Mouse (Mus musculus) myocyte (in vitro differentiated cells): ENCODE results near the gene Nynrin. TPM values are rescaled to one million over a fixed set of nuclear protein-coding genes. Genes with fewer than 3 reads are reported as not detected.

Source experiments
- H3K27me3 ChIP-seq: one replicate; pipeline ENCODE4 v1.6.1; 2011; ENCODE audit not compliant: control insufficient read depth, insufficient read depth, insufficient read length
- H3K36me3 ChIP-seq: one replicate; pipeline ENCODE4 v1.6.1; 2011; ENCODE audit not compliant: control insufficient read depth, insufficient read depth
- H3K4me2 ChIP-seq: one replicate; pipeline ENCODE4 v1.6.1; 2011; ENCODE audit warnings: low read depth, control low read depth
- H3K4me3 ChIP-seq: one replicate; pipeline ENCODE4 v1.5.1; 2011; ENCODE audit warnings: mild to moderate bottlenecking, control low read depth, moderate library complexity
- H3K79me2 ChIP-seq: one replicate; pipeline ENCODE4 v1.6.1; 2011; ENCODE audit not compliant: control insufficient read depth, insufficient read depth
- H3ac ChIP-seq: one replicate; pipeline ENCODE4 v1.6.1; 2011; ENCODE audit not compliant: control insufficient read depth, insufficient read length
- CEBPB ChIP-seq: IDR thresholded peaks from 2 replicates; pipeline ENCODE4 v1.6.1; 2011; ENCODE audit warnings: mild to moderate bottlenecking, moderate library complexity; ENCODE audit not compliant: poor library complexity, insufficient read depth, severe bottlenecking
- E2F4 ChIP-seq: IDR thresholded peaks from one replicate; pipeline ENCODE4 v1.6.1; 2011; ENCODE audit warnings: mild to moderate bottlenecking, control low read depth, moderate library complexity; ENCODE audit not compliant: insufficient read depth
- MAX ChIP-seq: IDR thresholded peaks from one replicate; pipeline ENCODE4 v1.6.1; 2011; ENCODE audit warnings: low read depth, mild to moderate bottlenecking, control low read depth
- MYOD1 ChIP-seq, 3 experiments: IDR thresholded peaks; one replicate each; pipeline ENCODE4 v1.6.1; 2011; ENCODE audit warnings: control low read depth in 2 of 3, low read depth in 2 of 3, mild to moderate bottlenecking in 2 of 3, moderate library complexity in 1 of 3; ENCODE audit not compliant: insufficient read length in 2 of 3, control insufficient read depth in 1 of 3
- MYOG ChIP-seq, 3 experiments: IDR thresholded peaks; one replicate each; pipeline ENCODE4 v1.6.1; 2011; ENCODE audit warnings: control low read depth in 2 of 3, low read depth in 2 of 3, mild to moderate bottlenecking in 2 of 3; ENCODE audit not compliant: insufficient read length in 2 of 3, control insufficient read depth in 1 of 3, insufficient read depth in 1 of 3
- POLR2A ChIP-seq: IDR thresholded peaks from one replicate; pipeline ENCODE4 v1.6.1; 2011; ENCODE audit warnings: low read depth, mild to moderate bottlenecking, control low read depth, moderate library complexity; ENCODE audit not compliant: insufficient read length
- POLR2AphosphoS2 ChIP-seq: IDR thresholded peaks from one replicate; pipeline ENCODE4 v1.6.1; 2011; ENCODE audit warnings: low read depth, control low read depth; ENCODE audit not compliant: insufficient read length
- REST ChIP-seq: IDR thresholded peaks from one replicate; pipeline ENCODE4 v1.6.1; 2011; ENCODE audit warnings: mild to moderate bottlenecking, control low read depth, moderate library complexity; ENCODE audit not compliant: insufficient read depth, insufficient read length
- SRF ChIP-seq: IDR thresholded peaks from one replicate; pipeline ENCODE4 v1.6.1; 2011; ENCODE audit warnings: low read depth; ENCODE audit not compliant: control insufficient read depth, insufficient read length
- TCF12 ChIP-seq: IDR thresholded peaks from one replicate; pipeline ENCODE4 v1.6.1; 2011; ENCODE audit warnings: mild to moderate bottlenecking, control low read depth; ENCODE audit not compliant: poor library complexity, insufficient read depth, severe bottlenecking
- TCF3 ChIP-seq: IDR thresholded peaks from one replicate; pipeline ENCODE4 v1.6.1; 2011; ENCODE audit warnings: low read depth, control low read depth; ENCODE audit not compliant: insufficient read length
- USF1 ChIP-seq: IDR thresholded peaks from one replicate; pipeline ENCODE4 v1.6.1; 2011; ENCODE audit warnings: low read depth, mild to moderate bottlenecking, control low read depth, moderate library complexity
- polyA plus RNA-seq: library from polyadenylated mRNA; unstranded; fragments of >200 nt; fragmentation: generic; extraction: Trizol; gene quantifications from one replicate; pipeline ENCODE4 v1.2.1, GENCODE M21; 2012; ENCODE audit warnings: missing spikeins

The Nynrin gene
- polyA plus RNA-seq, 1 experiment, result 0.12 TPM

- Histone ChIP-seq H3K79me2 (no peaks in the 10 kb centered on the region), H3K27me3 (no peaks in the 10 kb centered on the region), H3K4me2 (peak within 1 kb of the TSS; percentile 81), H3ac (peak within 1 kb of the TSS; percentile 67), H3K4me3 (peak within 1 kb of the TSS; percentile 86), H3K36me3 (peaks cover 18% of the 10 kb centered on the region)
- no peak for TF ChIP-seq TCF12
- TF ChIP-seq POLR2AphosphoS2, result no peak
- no peak for TF ChIP-seq CEBPB
- TF ChIP-seq MYOG (IDR thresholded peaks at IDR 0.05; ENCODE audit: control insufficient read depth in 1 of 3, insufficient read depth in 1 of 3, insufficient read length in 2 of 3, low read depth in 2 of 3), result no peak
- no peak for TF ChIP-seq E2F4
- TF ChIP-seq REST, result no peak
- TF ChIP-seq TCF3, result no peak
- no peak for TF ChIP-seq POLR2A
- no peak for TF ChIP-seq SRF
- no peak for TF ChIP-seq MYOD1 (IDR thresholded peaks at IDR 0.05; ENCODE audit: control insufficient read depth in 1 of 3, insufficient read length in 2 of 3, low read depth in 2 of 3)
- no peak for TF ChIP-seq USF1
- TF ChIP-seq MAX, result no peak
These were observed 30.4 kb downstream of the Nynrin start, which contains the start of gene Cbln3 for GRCm38 (mm10) chr14:55884166-55884565. Cbln3 (minus strand) TSS chr14:55884392.

DNA sequence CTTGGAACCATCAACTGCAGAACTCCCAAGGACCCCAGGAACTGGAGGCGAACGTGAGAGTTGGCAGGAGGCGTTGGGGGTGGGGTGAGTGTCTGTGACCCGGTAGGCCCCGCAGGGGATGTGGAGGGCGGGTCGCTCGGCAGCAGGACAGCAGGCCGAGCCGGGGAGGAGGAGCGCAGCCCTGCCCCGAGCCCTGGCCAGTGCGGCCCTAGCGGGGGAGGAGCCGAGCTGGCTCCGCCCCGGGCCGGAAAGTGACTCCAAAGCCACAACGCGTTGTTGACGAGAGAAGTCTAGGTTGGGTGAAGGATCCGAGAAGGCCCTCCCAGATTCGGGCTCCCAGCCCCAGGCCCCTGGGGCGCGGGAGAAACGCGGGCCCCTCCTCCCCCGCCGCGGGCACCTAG lies 30.9 kb downstream of the Nynrin start, which contains the start of gene Khnyn:
Gene Khnyn, plus strand, starts transcription at position 235 of the 401 bp plus-strand sequence.
- Histone ChIP-seq H3K36me3 (peaks cover 23% of the 10 kb centered on the region), H3K27me3 (no peaks in the 10 kb centered on the region), H3K79me2 (no peaks in the 10 kb centered on the region), H3ac (peak within 1 kb of the TSS; percentile 67), H3K4me2 (peak within 1 kb of the TSS; percentile 81), H3K4me3 (peak within 1 kb of the TSS; percentile 86)
- TF ChIP-seq MYOD1 (IDR thresholded peaks at IDR 0.05; ENCODE audit: control insufficient read depth in 1 of 3, insufficient read length in 2 of 3, low read depth in 2 of 3), result peak in 1 of 3 experiments; percentile 45
- no peak for TF ChIP-seq USF1
- peak; percentile 75 for TF ChIP-seq POLR2AphosphoS2
- no peak for TF ChIP-seq CEBPB
- no peak for TF ChIP-seq E2F4
- no peak for TF ChIP-seq TCF3
- no peak for TF ChIP-seq SRF
- TF ChIP-seq POLR2A, result peak; percentile 82
- TF ChIP-seq MYOG (IDR thresholded peaks at IDR 0.05; ENCODE audit: control insufficient read depth in 1 of 3, insufficient read depth in 1 of 3, insufficient read length in 2 of 3, low read depth in 2 of 3), result peak in 1 of 3 experiments; percentile 20

DNA sequence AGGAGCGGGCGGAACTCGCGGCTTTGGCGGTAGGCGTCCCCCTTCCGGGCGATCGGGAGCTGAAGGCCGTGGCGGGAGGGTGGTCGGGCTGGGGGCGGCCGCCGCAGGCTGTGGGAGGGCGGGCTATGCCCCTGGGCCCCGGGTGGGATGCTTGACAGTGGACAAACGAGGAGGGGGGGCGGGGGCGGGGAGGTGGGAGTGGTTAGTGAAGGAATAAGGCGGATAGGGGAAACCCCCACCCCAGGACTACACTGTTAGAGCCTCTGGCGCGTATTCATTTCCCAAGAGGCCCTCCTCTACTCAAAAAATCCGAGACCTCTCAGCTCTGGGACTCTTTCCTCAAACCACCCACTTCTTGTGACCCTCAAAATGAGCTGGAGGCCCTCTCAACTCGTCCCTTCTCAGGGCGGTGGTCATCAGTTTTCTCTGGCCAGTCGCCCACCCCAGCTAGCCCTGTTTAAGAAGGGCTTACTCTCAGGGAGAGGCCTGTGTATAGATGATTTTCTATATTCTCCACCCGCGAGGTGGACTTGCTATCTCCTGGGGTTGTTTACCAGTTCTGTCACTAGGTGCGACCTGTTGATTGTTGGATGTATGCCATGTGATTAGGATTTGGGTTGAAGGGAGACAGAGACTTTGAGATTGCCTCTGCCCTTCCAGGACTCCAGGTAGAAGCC lies 31.4 kb downstream of the Nynrin start:
- no peaks in the 10 kb centered on the region for H3K27me3 ChIP-seq
- peaks cover 27% of the 10 kb centered on the region for H3K36me3 ChIP-seq
- TF ChIP-seq SRF, result no peak
- TF ChIP-seq MYOG (IDR thresholded peaks at IDR 0.05; ENCODE audit: control insufficient read depth in 1 of 3, insufficient read depth in 1 of 3, insufficient read length in 2 of 3, low read depth in 2 of 3), result no peak
- no peak for TF ChIP-seq USF1
- no peak for TF ChIP-seq CEBPB
- no peak for TF ChIP-seq TCF3
- no peak for TF ChIP-seq REST
- no peak for TF ChIP-seq MYOD1 (IDR thresholded peaks at IDR 0.05; ENCODE audit: control insufficient read depth in 1 of 3, insufficient read length in 2 of 3, low read depth in 2 of 3)
- TF ChIP-seq POLR2AphosphoS2, result no peak
- TF ChIP-seq TCF12, result no peak
- TF ChIP-seq POLR2A, result no peak
- TF ChIP-seq E2F4, result no peak
- no peak for TF ChIP-seq MAX

DNA sequence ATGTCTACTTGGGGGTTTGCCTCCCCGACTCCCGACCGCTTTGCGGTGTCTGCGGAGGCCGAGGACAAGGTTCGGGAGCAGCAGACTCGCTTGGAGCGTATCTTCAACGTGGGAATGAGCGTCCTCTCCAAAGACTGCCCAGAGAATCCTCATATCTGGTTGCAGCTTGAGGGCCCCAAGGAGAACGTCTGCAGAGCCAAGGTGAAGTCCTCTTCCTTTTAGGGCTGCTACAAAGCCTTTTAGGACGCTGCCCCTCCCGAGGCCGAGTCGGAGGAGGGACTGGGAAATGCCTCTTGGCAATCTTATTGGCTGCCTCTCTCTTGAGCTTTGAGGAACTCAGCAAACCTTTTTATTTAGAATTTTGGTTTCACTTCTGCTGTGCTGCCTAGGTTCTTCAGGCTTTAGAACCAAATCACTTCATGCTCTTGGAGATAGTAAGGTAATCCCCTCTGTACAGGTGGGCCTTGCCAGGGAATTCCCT lies 32.0 kb downstream of the Nynrin start:
- Histone ChIP-seq H3K79me2 (no peaks in the 10 kb centered on the region), H3K36me3 (peaks cover 33% of the 10 kb centered on the region), H3K27me3 (no peaks in the 10 kb centered on the region), H3ac (peak overlapping the region; percentile 67), H3K4me2 (peak overlapping the region; percentile 81), H3K4me3 (peak overlapping the region; percentile 86)
- TF ChIP-seq POLR2A (peak; percentile 23), REST (no peak), POLR2AphosphoS2 (peak; percentile 9)

More for the DNA sequence above, 31.4 kb downstream of the Nynrin start:
- no peaks in the 10 kb centered on the region for H3K79me2 ChIP-seq
- H3K4me2 ChIP-seq, result peak overlapping the region; percentile 81
- H3K4me3 ChIP-seq, result peak overlapping the region; percentile 86
- H3ac ChIP-seq, result peak overlapping the region; percentile 67
